Mouse (Mus musculus): ENCODE measurements around the gene Akirin1.

Gene Akirin1

GRCm38 (mm10) chr4:123750152-123750651 lies at the start of gene Akirin1:
Gene Akirin1 (minus strand): TSS chr4:123750345.
- peak; percentile 97 for DNase-seq

GRCm38 (mm10) chr4:123797856-123798255 lies 47.7 kb upstream of the Akirin1 start:
- no peak for DNase-seq

GRCm38 (mm10) chr4:123797403-123797802 lies 47.3 kb upstream of the Akirin1 start:
- DNase-seq: no peak

GRCm38 (mm10) chr4:123795057-123795456 lies 44.9 kb upstream of the Akirin1 start:
- DNase-seq: no peak

- DNase-seq: no peak
Observed at GRCm38 (mm10) chr4:123793136-123793535, 43.0 kb upstream of the Akirin1 start.

- DNase-seq: no peak
Observed at GRCm38 (mm10) chr4:123792666-123793065, 42.5 kb upstream of the Akirin1 start.

GRCm38 (mm10) chr4:123787191-123787985 lies 37.2 kb upstream of the Akirin1 start, which contains the start of gene Rhbdl2:
Gene Rhbdl2 (plus strand): TSS chr4:123787874.
- DNase-seq: peak; percentile 5

GRCm38 (mm10) chr4:123768234-123768633 lies 18.1 kb upstream of the Akirin1 start:
- DNase-seq: no peak

- DNase-seq: no peak
Observed at GRCm38 (mm10) chr4:123767807-123768206, 17.7 kb upstream of the Akirin1 start.

- DNase-seq: no peak
Observed at GRCm38 (mm10) chr4:123765071-123765470, 14.9 kb upstream of the Akirin1 start.

- DNase-seq: no peak
Observed at GRCm38 (mm10) chr4:123758306-123758705, 8.2 kb upstream of the Akirin1 start.

GRCm38 (mm10) chr4:123750707-123751312 lies 665 bp upstream of the Akirin1 start:
- no peak for DNase-seq

GRCm38 (mm10) chr4:123749484-123750130 lies 538 bp downstream of the Akirin1 start:
- DNase-seq: peak; percentile 68

- DNase-seq: no peak
Observed at GRCm38 (mm10) chr4:123748726-123749415, 1.3 kb downstream of the Akirin1 start.

GRCm38 (mm10) chr4:123745221-123745775 lies 4.8 kb downstream of the Akirin1 start:
- DNase-seq: no peak

GRCm38 (mm10) chr4:123742891-123743290 lies 7.3 kb downstream of the Akirin1 start:
- DNase-seq: no peak

GRCm38 (mm10) chr4:123738708-123739107 lies 11.4 kb downstream of the Akirin1 start:
- no peak for DNase-seq

- no peak for DNase-seq
Observed at GRCm38 (mm10) chr4:123733532-123733931, 16.6 kb downstream of the Akirin1 start.

GRCm38 (mm10) chr4:123732921-123733320 lies 17.2 kb downstream of the Akirin1 start:
- DNase-seq: no peak

- DNase-seq: no peak
Observed at GRCm38 (mm10) chr4:123732163-123732910, 17.8 kb downstream of the Akirin1 start.

- DNase-seq: no peak
Observed at GRCm38 (mm10) chr4:123721761-123722160, 28.4 kb downstream of the Akirin1 start.

GRCm38 (mm10) chr4:123718434-123718780 lies 31.7 kb downstream of the Akirin1 start:
- no peak for DNase-seq
